Mouse (Mus musculus) spleen, adult 2 months (tissue): Measurements from ENCODE around the gene Tmtc1.

ENCODE experiments used
- CTCF ChIP-seq: fragments of 200-500 bp; IDR thresholded peaks from 2 replicates; pipeline ENCODE4 v1.5.1; 2011; ENCODE audit warnings: mild to moderate bottlenecking, inconsistent platforms; ENCODE audit not compliant: insufficient read depth, insufficient read length, insufficient replicate concordance; ENCODE audit errors: extremely low read depth
- POLR2A ChIP-seq: fragments of 200-500 bp; IDR thresholded peaks from 2 replicates; pipeline ENCODE4 v1.6.1; 2011; ENCODE audit warnings: low read depth, low read length, inconsistent platforms

DNA sequence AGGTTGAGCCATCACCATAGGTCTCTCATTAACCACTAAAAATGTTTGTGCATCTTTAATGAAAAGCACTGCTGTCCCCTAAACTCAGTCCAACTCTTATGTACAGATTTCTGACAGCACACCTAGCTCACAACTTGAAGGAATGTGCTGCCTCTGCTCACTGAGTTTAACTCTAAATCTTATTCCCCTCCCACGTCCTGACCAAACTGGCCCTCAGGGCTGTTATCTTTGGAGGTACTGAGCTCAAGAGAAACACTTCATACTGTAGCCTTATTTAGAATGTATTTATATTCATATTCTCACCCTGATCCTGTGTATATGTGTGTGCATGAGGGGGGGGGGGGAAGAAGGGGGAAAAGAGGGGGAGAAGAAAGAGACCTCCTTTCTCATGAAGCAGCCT lies 236.7 kb downstream of the Tmtc1 start:
- TF ChIP-seq POLR2A: no peak
- no peak for TF ChIP-seq CTCF
